Mouse (Mus musculus): ENCODE measurements around the gene Slc17a5.
"Not testable (repeated sequence)": the region's sequence is repeated elsewhere in the genome, so short reads cannot be mapped to it uniquely, and the experiment has no call there.

The Slc17a5 gene

DNA sequence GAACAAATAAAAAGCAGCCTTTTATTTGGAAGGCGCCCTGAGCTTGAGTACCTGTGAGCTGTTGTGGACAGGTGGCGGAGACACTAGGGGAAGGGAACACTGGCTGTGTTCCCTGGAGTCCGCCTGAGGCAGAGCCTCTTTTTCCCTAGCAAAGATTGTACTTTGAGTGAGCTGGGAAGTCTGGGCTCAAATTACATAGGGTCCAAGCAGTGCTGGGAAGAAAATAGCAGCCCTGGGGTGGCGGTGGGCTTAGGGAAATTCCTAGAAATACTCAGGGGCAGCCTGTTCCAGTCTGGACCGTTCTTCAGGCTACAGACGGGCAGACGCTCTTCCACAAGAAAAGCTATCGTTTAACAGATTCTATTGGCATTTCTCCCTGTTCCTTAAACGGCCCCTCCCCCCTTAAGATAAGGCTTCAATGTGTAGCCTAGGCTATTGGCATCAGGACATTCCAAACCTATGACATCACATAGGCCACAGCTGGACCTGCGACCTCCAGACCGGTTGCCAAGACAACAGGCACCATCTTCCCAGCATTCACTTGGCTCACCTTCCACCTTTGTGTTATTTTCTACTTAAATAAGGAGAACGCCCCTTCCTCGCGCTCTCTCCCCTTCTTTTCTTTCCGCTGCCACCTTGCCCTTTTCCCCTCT lies 67.6 kb downstream of the Slc17a5 start:
- DNase-seq (ENCODE audit: low read depth, low spot score): no peak

DNA sequence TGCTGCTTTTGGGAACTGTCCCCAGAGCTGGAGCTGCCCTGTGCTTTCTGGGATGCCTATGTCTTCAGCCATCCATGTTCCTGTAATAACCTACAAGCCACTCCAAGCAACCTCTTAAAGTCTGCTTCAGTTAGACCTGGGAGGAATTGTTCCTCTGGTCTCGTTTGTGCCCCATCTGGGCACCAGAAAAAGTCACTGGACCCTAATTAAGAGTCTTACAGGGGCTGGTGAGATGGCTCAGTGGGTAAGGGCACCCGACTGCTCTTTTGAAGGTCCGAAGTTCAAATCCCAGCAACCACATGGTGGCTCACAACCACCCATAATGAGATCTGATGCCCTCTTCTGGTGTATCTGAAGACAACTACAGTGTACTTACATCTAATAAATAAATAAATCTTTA lies 70.6 kb downstream of the Slc17a5 start:
- not testable (repeated sequence) for DNase-seq (ENCODE audit: low read depth, low spot score)

DNA sequence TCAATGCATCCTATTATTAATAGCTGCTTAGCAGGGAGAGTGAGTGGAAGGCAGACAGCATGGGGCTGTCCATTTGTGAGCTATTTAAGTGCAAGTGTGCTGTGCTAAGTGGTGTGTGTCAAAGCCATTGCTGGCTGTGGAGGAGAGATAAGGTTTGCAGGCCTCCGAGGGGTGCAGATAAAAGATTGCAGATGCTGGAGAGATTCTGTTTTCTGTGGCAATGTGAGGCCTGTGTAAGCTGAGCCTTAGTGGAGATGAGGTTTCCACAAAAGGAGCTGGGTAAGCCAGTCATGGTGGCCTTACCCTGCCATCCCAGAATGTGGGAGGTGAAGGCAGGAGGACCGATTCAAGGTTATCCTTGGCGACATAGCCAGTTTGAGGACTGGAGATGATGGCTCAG lies 71.7 kb downstream of the Slc17a5 start:
- peak; percentile 29 for DNase-seq (ENCODE audit: low read depth, low spot score)

DNA sequence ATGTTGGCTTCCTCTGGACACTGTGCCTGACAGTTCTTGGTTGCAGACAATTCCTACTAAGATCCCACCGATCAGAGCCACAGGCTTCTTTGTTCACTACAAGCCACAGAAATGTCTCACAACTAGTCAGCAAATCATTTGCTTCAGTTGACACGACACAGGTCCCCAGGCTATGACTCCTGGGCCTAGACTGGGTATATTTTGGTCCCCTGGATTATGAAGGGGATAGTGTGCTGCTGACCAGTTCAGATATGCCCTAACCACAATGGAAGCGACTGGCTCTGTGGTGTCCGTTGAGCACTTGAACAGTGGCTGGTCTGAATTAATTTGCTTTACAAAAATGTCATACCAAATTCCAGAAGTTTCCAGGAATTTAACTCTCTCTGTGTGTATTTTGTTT lies 73.2 kb downstream of the Slc17a5 start:
- DNase-seq (ENCODE audit: low read depth, low spot score): no peak

DNA sequence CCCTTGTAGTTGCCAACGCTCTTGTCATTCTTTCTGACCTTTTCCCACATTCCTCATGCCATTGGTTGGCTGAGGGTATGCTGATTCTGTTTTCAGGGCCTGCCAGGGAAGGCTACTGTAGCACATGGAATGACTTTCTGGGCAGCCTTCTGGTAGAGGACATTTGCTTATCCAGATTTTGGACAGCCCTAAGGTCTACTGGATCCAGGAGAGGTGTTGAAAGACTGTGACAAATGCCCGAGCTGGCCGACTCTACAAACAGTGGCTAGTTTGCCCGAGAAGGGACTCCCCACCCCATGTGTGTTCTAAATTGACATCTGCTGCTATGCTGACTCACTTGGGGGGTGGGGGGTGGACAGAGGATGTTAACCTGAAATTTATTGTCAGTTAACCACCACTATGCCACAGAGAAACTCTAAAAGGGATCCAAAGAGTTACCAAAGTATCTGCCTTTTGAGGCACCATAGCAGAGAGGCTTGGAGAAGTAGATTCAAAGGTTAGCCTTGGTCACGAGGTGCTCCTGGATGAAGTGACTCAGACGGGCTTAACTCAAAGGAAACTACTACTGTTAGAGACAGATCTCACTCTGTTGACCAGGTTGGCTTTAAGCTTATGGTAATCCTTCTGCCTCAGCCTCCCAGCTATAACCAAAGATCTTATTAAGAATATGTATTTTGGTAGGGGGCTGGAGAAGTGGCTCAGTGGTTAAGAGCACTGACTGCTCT lies 73.9 kb downstream of the Slc17a5 start:
- DNase-seq (ENCODE audit: low read depth, low spot score): no peak

DNA sequence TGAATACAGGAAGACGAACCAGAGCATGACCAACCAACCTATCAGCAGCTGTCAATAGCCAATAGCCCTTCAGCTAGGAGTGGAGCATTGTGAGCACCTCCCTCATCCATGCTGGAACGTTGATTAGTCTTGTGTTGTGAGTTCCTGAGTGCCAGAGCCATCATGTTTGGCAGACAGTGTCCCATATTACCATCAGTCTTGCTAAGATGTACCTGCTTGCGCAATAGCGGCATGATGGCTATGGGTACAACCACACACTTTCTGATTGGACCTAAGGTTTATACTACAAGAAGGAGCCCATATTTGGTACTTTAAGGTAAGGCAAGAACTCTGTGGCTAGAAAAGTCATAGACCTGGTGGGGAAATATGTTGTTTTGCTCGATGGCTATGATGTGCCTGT lies 76.1 kb downstream of the Slc17a5 start:
- no peak for DNase-seq (ENCODE audit: low read depth, low spot score)

DNA sequence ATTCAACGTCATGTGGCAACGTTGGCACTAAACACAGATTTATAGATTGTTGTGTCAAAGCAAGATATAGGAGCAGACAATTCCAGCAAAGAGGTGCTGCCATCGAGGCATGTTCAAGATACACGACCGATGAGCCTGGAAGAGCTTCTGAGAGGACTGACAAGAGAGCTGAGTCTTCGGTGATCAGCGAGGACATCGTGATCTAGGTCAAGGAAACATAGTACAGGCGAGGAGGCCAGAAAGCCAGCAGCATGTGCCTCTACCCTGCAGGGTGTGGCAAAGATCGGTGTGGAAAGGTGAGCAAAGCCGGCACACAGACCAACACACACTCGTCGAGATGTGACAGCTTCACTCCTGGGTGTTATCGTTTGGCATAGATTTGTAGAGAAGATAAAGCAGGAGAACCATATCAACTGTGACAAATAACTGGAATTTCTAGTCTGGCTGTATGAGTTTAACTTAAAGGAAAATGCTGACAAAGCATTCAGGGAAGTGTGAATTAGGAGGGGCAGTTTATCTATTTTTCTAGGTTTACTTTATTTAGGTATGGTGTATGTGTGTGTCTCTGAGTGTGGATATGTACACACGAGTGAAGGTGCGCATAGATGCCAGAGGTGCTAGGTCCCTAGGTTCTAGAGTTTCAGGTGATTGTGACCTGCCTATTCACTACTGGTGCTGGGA lies 79.6 kb downstream of the Slc17a5 start:
- DNase-seq (ENCODE audit: low read depth, low spot score): no peak

DNA sequence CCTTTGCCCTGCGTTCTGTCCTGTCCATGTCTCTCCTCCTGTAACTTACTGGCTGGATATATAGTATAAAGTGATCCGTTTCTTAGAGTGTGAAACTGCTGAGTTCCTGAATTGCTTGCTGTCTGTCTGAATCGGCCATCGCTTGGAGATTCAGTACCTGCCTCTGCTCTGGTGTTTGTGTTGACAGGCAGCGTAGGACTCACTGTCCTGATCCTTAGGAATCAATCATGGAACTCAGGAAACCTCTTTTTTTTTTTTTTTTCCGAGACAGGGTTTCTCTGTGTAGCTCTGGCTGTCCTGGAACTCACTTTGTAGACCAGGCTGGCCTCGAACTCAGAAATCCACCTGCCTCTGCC lies 81.1 kb downstream of the Slc17a5 start:
- DNase-seq (ENCODE audit: low read depth, low spot score): no peak

DNA sequence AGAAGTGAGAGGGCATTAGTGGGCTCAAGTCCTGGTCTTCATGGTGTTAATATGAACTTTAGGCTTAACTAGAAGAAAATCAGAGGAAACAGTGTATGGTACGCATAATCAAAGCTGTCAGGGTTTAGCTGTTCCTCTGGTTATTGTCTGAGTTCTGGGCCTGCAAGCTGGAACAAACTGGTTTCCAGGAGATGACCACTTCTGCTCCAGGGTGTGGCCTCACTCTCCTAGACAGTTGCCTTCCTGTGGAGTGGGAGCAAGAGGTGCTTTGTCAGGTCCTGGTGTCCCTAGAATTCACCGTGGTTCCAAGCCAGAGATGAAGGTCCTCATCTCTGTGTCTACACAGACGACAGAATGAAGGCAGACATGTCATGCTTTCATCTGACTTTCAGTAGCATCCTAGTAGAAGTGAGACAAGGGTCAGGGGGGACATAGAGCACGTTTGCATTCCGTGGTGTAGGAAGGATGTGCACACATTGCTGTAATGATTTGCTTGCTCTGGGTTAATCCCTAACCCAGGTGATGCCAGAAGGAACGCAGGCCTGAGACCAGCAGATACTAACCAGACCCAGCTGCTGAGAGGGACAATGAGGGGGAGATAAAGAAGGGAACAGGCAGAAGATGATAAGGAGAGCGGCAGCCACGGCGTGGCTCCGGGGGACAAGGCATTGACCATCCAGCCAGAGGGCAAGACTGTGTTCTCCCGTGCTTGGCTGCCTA lies 81.7 kb downstream of the Slc17a5 start:
- no peak for DNase-seq (ENCODE audit: low read depth, low spot score)

DNA sequence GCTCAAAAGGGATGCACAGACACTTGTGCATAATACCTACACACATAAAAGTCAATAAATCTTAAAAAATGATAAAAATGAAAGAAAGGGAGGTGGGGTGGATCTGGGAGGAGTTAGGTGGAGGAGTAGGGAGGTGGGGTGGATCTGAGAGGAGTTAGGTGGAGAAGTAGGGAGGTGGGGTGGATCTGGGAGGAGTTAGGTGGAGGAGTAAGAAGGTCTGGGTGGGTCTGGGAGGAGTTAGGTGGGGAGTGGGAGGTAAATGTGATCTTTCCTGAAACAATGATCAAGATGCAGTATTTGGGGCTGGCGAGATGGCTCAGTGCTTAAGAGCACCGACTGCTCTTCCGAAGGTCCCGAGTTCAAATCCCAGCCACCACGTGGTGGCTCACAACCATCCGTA lies 82.6 kb downstream of the Slc17a5 start:
- no peak for DNase-seq (ENCODE audit: low read depth, low spot score)

DNA sequence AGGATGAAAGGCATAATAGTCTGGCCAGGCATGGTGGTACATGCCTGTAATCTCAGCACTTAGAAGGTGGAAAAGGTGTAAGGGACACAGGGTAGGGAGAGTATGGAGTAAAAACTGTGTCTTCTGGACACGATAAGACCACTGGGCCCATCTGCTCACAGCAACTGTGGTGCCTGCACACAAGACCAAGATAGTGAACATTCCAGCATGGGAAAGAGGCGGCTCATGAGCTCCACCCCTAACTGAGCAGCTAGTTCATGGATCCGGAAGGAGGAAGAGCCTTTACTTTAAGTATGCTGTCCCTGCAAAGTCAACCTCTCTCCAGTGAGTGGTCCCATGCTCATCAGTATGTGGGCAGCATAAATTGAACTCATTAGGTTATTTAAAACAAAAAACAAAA lies 83.2 kb downstream of the Slc17a5 start:
- no peak for DNase-seq (ENCODE audit: low read depth, low spot score)

DNA sequence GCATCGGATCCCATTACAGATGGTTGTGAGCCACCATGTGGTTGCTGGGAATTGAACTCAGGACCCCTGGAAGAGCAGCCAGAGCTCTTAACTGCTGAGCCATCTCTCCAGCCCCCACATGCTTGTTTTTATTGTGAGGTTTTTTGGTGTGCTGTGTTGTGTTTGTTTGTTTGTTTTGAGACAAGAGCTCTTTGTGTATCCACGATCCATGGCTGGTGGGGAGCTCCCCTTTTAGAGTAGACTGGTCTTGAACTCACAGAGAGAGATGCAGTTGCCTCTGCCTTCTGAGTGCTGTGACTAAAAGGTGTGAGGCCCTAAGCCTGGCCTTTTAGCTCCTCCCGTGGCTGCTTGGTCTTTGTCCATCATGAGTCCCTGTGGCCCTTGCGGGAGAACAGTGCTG lies 83.7 kb downstream of the Slc17a5 start:
- DNase-seq (ENCODE audit: low read depth, low spot score): no peak

DNA sequence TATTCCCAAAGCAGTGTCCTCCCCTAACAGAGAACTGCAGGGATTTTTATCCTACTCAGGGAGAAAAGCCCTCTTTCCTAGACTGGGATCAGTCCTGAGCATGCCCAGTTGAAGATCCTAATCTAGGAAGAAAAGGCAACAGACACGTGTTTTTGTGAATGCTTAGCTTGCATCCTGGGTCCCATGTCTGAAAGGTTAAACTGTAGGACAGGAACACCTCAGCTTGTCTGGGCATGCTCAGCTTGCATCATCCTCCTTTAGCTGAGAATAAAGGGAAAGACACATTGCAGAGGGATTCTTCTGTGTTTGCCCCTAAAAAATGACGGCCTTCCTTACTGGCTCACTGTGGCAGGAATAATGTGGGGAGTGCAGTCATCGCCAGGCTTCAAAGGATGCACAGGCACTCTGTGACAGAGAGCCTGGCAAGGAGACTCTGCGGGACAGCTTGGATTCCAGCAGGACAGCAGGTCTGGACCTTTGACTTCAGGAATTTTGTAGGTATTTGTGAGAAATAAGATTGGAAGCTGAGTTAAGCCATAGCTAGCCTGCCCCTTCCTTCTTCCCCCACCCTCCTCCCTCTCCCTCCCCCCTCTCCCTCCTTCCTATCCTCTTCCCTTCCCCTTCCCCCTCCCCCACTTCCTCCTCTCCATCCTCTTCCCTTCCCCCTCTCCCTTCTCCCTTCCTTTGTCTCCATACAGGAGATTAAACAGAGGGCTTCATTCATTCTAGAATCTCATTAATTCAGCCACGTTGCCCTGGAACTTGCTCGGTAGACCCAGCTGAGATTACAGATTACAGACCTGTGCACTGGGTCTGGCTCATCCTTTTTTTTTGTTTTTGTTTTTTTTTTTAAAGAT lies 84.4 kb downstream of the Slc17a5 start:
- no peak for DNase-seq (ENCODE audit: low read depth, low spot score)

DNA sequence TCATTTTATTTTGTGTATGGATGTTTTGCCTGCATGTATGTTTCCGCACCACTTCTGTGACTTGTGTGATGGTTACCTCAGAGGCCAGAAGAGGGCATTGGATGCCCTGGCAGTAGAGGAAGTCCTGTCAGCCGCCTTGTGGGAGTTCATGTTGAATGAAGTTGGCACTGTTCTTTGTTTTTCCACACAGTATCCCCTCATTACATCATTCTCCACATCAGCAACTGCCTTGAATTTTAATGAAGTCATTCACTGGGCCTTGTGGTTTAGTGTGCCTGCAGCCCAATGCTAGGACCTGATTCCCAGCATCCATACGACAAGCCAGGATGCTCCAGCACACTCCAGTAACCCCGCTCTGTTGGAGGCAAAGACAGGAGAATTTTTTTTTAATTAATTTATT lies 86.6 kb downstream of the Slc17a5 start:
- DNase-seq (ENCODE audit: low read depth, low spot score): no peak

DNA sequence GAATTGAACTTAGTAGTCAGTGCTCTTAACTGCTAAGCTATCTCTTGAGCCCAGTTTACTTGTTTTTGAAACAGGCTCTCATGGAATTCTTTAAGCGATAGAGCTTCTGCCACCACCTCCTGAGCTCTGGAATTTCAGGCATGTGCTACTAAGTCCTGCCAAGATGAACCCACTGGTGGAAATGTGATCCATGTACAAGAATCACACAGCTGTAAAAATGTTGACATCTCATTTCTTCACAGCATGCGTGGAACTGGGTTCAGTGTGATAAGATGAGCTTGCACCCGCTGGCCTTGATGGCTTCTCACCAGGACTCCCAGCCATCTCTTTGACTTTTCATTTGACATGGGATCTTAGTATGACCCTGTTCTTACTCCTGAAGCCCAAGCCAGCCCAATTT lies 87.5 kb downstream of the Slc17a5 start:
- no peak for DNase-seq (ENCODE audit: low read depth, low spot score)

DNA sequence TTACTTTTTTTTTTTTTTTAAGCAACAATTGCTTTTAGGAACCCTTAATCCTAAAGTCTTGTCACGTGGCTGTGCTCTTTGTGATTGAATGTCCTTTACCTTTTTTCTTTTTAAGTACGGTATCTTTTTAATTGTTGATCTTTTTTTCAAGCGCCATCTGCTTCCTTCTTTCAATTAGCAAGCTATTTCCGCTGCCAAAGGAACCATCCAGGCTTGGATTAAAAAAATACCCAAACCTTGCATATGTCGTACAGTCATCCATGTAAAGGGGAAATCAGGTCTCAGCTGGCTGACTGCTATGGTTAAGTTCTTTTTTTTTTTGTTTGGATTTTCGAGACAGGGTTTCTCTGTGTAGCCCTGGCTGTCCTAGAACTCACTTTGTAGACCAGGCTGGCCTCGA lies 94.7 kb downstream of the Slc17a5 start:
- no peak for DNase-seq (ENCODE audit: low read depth, low spot score)

DNA sequence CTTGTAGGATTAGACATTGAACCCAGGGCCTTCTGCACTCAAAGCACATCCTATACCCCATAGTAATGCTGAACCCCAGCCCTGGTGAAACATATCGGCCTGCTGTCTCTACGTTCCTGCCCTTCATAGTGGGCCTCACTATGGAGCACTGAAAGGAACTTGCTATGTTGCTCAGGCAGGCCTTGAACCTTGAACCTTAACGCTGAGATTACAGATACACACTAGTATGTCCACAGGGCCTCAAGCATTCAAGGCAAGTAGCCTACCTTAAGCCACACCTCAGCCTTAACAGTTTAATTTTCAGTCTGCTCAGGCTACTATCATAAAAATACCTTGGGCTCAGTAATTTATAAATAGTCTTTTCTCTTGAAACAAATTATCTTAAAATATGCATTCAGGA lies 95.6 kb downstream of the Slc17a5 start:
- no peak for DNase-seq (ENCODE audit: low read depth, low spot score)

DNA sequence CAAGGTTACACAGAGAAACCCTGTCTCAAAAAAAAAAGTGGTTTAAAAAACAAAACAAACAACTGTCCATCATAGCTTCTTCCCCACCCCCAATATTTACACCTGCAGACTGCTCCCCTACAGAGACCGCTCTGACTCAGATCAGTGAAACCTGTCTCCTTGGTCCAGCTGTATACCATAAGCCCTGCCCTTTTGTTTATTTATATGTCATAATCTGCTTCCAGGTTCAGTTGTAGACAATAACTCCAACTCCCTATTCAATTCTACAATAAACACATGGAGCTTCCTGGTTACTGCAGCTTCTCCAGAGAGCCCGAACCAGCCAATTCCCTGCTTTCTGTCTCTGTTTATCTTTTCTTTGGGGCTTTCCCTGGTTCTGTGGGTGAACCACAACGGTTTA lies 96.7 kb downstream of the Slc17a5 start:
- DNase-seq (ENCODE audit: low read depth, low spot score): no peak

DNA sequence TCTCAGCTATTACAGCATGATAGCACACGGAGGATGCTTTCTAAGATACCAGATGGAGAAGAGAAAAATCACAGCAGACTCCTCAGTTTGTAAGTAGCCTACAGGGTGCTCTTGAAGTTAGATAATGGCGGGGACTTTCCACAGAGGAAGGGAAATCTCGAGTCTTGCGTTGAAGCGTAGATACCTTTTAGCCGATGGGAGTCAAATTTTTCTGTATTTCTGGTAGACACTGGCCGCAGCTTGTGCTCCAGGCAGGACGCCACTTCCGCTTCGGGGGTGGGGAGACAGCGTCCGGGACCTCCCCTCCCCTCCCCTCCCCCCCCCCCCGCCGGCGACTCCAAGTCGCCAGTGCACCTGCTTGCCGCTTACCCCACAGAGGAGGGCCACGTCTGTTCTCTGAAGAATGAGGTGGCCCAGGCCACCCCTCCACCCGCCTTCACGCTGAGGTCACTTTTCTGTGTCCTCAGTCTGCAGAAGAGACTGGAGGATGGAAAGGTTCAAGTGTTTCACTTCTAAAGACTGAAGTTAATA lies 98.9 kb downstream of the Slc17a5 start, which contains the start of gene Eef1a1:
TSS of gene Eef1a1 (minus strand) at position 262 of the 531 bp plus-strand sequence.
- DNase-seq (ENCODE audit: low read depth, low spot score): no peak

DNA sequence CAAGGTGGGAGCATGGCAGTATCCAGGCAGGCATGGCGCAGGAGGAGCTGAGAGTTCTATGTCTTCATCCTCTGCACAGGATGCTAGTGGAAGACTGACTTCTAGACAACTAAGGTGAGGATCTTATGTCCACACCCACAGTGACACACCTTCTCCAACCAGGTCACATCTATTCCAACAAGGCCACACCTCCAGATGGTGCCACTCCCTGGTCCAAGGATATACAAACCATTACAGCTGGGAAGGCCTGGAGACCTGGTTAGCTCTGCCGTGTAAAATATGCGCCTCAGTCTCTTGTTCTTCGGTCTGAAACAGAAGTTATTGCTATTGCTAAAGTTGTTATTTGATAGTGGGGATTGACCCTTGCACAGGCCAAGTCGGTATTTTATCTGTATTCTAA lies 99.8 kb downstream of the Slc17a5 start:
- not testable (repeated sequence) for DNase-seq (ENCODE audit: low read depth, low spot score)
